Mouse (Mus musculus) forebrain, embryonic 11.5 days (tissue): ENCODE results near the gene Plpp4. TPM values are rescaled to one million over a fixed set of nuclear protein-coding genes. Genes with fewer than 3 reads are reported as not detected.

Experiments used
- ATAC-seq: fragments of 200-750 bp; cut with Nextera tagmentation; replicated peaks from 2 replicates; pipeline ENCODE4 v1.8.0; 2017; ENCODE audit warnings: moderate TSS enrichment; ENCODE audit not compliant: low FRiP score
- DNase-seq: peaks from one replicate; pipeline ENCODE4 v3.0.0-alpha.2; 2017; ENCODE audit warnings: low spot score
- H3K27ac ChIP-seq: fragments of 300-500 bp; sonication (generic); 2 replicates; pipeline ENCODE4 v1.5.1; 2014; ENCODE audit warnings: low read depth, low read length
- H3K27me3 ChIP-seq: fragments of 300-500 bp; sonication (generic); 2 replicates; pipeline ENCODE4 v1.6.1; 2014; ENCODE audit warnings: mild to moderate bottlenecking, low read length, mixed read lengths; ENCODE audit not compliant: control insufficient read depth, insufficient read depth
- H3K36me3 ChIP-seq: fragments of 300-500 bp; sonication (generic); 2 replicates; pipeline ENCODE4 v1.6.1; 2014; ENCODE audit warnings: mild to moderate bottlenecking, low read length, moderate library complexity, mixed read lengths; ENCODE audit not compliant: control insufficient read depth, insufficient read depth
- H3K4me1 ChIP-seq: fragments of 300-500 bp; sonication (generic); replicated peaks from 2 replicates; pipeline ENCODE4 v1.6.1; 2014; ENCODE audit warnings: low read length, mixed read lengths; ENCODE audit not compliant: control insufficient read depth, insufficient read depth
- H3K4me2 ChIP-seq: fragments of 300-500 bp; sonication (generic); 2 replicates; pipeline ENCODE4 v1.6.1; 2014; ENCODE audit warnings: low read depth, mild to moderate bottlenecking, low read length, moderate library complexity, mixed read lengths; ENCODE audit not compliant: severe bottlenecking
- H3K4me3 ChIP-seq: fragments of 300-500 bp; sonication (generic); 2 replicates; pipeline ENCODE4 v1.5.1; 2014; ENCODE audit warnings: low read depth, low read length
- H3K9ac ChIP-seq: fragments of 300-500 bp; sonication (generic); 2 replicates; pipeline ENCODE4 v1.6.1; 2014; ENCODE audit warnings: low read length
- H3K9me3 ChIP-seq: fragments of 300-500 bp; sonication (generic); 2 replicates; pipeline ENCODE4 v1.6.1; 2016; ENCODE audit warnings: low read length, mixed read lengths; ENCODE audit not compliant: control insufficient read depth
- WGBS: fragments of 180-500 bp; shearing (Covaris S2); extraction: QIAGEN DNeasy Blood & Tissue Kit; methylation state at CpG from one replicate; pipeline ENCODE4 v1.1.7; 2014; 5-methylcytosine and 5-hydroxymethylcytosine counted together
- polyA plus RNA-seq: library from polyadenylated mRNA; unstranded; fragments of >200 nt; fragmentation: Nextera tagmentation; extraction: Ambion mirVana; gene quantifications from 2 replicates; pipeline ENCODE4 v1.2.1, GENCODE M21; 2014

The Plpp4 gene
- polyA plus RNA-seq, 1 experiment from 2014 or later: 1.0 TPM

- ATAC-seq (no peak), DNase-seq (no peak)
- Histone ChIP-seq H3K4me2 (no peak overlapping the region), H3K4me3 (no peak overlapping the region), H3K9ac (no peak overlapping the region), H3K27me3 (peaks cover 17% of the 10 kb centered on the region), H3K27ac (no peak overlapping the region), H3K9me3 (no peaks in the 10 kb centered on the region), H3K36me3 (no peaks in the 10 kb centered on the region), H3K4me1 (peaks cover 8% of the 10 kb centered on the region)
- 81% methylated on average over 6 of the region's 6 CpGs for WGBS
Measured at GRCm38 (mm10) chr7:129253406-129253805, 3.4 kb upstream of the Plpp4 start.

- Histone ChIP-seq H3K27me3 (peaks cover 17% of the 10 kb centered on the region), H3K4me1 (peaks cover 8% of the 10 kb centered on the region), H3K4me3 (no peak overlapping the region), H3K9ac (no peak overlapping the region), H3K4me2 (no peak overlapping the region), H3K27ac (no peak overlapping the region), H3K9me3 (no peaks in the 10 kb centered on the region), H3K36me3 (no peaks in the 10 kb centered on the region)
- no peak for ATAC-seq
- 81% methylated on average over 1 of the region's 1 CpGs for WGBS
- DNase-seq: no peak
Measured at GRCm38 (mm10) chr7:129254126-129254525, 2.7 kb upstream of the Plpp4 start.

- Histone ChIP-seq H3K9ac (no peak overlapping the region), H3K9me3 (no peaks in the 10 kb centered on the region), H3K36me3 (no peaks in the 10 kb centered on the region), H3K27me3 (peaks cover 17% of the 10 kb centered on the region), H3K4me2 (no peak overlapping the region), H3K4me1 (peaks cover 8% of the 10 kb centered on the region), H3K27ac (no peak overlapping the region), H3K4me3 (no peak overlapping the region)
- DNase-seq: no peak
- no peak for ATAC-seq
- WGBS: 93% methylated on average over 6 of the region's 6 CpGs
Measured at GRCm38 (mm10) chr7:129255406-129255805, 1.4 kb upstream of the Plpp4 start.

- Histone ChIP-seq H3K4me2 (peak overlapping the region; percentile 87), H3K9me3 (no peaks in the 10 kb centered on the region), H3K36me3 (no peaks in the 10 kb centered on the region), H3K27me3 (peaks cover 17% of the 10 kb centered on the region), H3K27ac (no peak overlapping the region), H3K9ac (peak overlapping the region; percentile 63; the same call in 1 of the 2 replicates), H3K4me3 (peak overlapping the region; percentile 48), H3K4me1 (peaks cover 8% of the 10 kb centered on the region)
- peak; percentile 52 for DNase-seq
- ATAC-seq: no peak
- WGBS: 11% methylated on average over 13 of the region's 13 CpGs
Measured at GRCm38 (mm10) chr7:129257374-129258018, 665 bp downstream of the Plpp4 start.

- H3K9me3 ChIP-seq: no peaks in the 10 kb centered on the region
- H3K27ac ChIP-seq: no peak overlapping the region
- peaks cover 8% of the 10 kb centered on the region for H3K4me1 ChIP-seq
- H3K36me3 ChIP-seq: no peaks in the 10 kb centered on the region
- no peak overlapping the region for H3K9ac ChIP-seq
- DNase-seq (no peak), ATAC-seq (0 out of 2 replicates have a peak, but pooled peaks have one; percentile 30)
- 42% methylated on average over 7 of the region's 7 CpGs for WGBS
- H3K27me3 ChIP-seq: peaks cover 17% of the 10 kb centered on the region
- no peak overlapping the region for H3K4me2 ChIP-seq
- no peak overlapping the region for H3K4me3 ChIP-seq
Measured at GRCm38 (mm10) chr7:129258331-129258730, 1.5 kb downstream of the Plpp4 start.

GRCm38 (mm10) chr7:129259195-129259594 lies 2.4 kb downstream of the Plpp4 start:
- no peak overlapping the region for H3K4me2 ChIP-seq
- no peak overlapping the region for H3K9ac ChIP-seq
- no peak overlapping the region for H3K27ac ChIP-seq
- no peaks in the 10 kb centered on the region for H3K36me3 ChIP-seq
- H3K9me3 ChIP-seq: no peaks in the 10 kb centered on the region
- H3K27me3 ChIP-seq: peaks cover 17% of the 10 kb centered on the region
- H3K4me1 ChIP-seq: peaks cover 8% of the 10 kb centered on the region
- H3K4me3 ChIP-seq: no peak overlapping the region
- 84% methylated on average over 6 of the region's 6 CpGs for WGBS
- ATAC-seq: no peak
- DNase-seq: no peak

- ATAC-seq (no peak), DNase-seq (no peak)
- no peak overlapping the region for H3K9ac ChIP-seq
- no peaks in the 10 kb centered on the region for H3K27me3 ChIP-seq
- no peaks in the 10 kb centered on the region for H3K36me3 ChIP-seq
- no peaks in the 10 kb centered on the region for H3K9me3 ChIP-seq
- no peak overlapping the region for H3K27ac ChIP-seq
- H3K4me1 ChIP-seq: no peaks in the 10 kb centered on the region
- H3K4me2 ChIP-seq: no peak overlapping the region
- WGBS: 74% methylated on average over 4 of the region's 4 CpGs
- no peak overlapping the region for H3K4me3 ChIP-seq
Measured at GRCm38 (mm10) chr7:129273867-129274266, 17.0 kb downstream of the Plpp4 start.

GRCm38 (mm10) chr7:129274726-129275125 lies 17.9 kb downstream of the Plpp4 start:
- H3K4me2 ChIP-seq: no peak overlapping the region
- H3K4me3 ChIP-seq: no peak overlapping the region
- no peaks in the 10 kb centered on the region for H3K36me3 ChIP-seq
- ATAC-seq (no peak), DNase-seq (no peak)
- H3K27me3 ChIP-seq: no peaks in the 10 kb centered on the region
- H3K4me1 ChIP-seq: no peaks in the 10 kb centered on the region
- H3K9me3 ChIP-seq: no peaks in the 10 kb centered on the region
- 89% methylated on average over 5 of the region's 5 CpGs for WGBS
- H3K27ac ChIP-seq: no peak overlapping the region
- H3K9ac ChIP-seq: no peak overlapping the region

- no peak for ATAC-seq
- no peaks in the 10 kb centered on the region for H3K4me1 ChIP-seq
- no peaks in the 10 kb centered on the region for H3K9me3 ChIP-seq
- no peak overlapping the region for H3K9ac ChIP-seq
- no peak for DNase-seq
- WGBS: 78% methylated on average over 5 of the region's 5 CpGs
- no peak overlapping the region for H3K27ac ChIP-seq
- no peak overlapping the region for H3K4me3 ChIP-seq
- no peaks in the 10 kb centered on the region for H3K27me3 ChIP-seq
- H3K36me3 ChIP-seq: no peaks in the 10 kb centered on the region
- H3K4me2 ChIP-seq: no peak overlapping the region
Measured at GRCm38 (mm10) chr7:129277751-129278150, 20.9 kb downstream of the Plpp4 start.
